Mouse (Mus musculus): Measurements from ENCODE around the gene Mpi. TPM values are rescaled to one million over a fixed set of nuclear protein-coding genes. Genes with fewer than 3 reads are reported as not detected.
A peak's percentile ranks its signal among the peaks of the same experiment; 100 is the strongest.

Gene Mpi
- polyA plus RNA-seq, 1 experiment from 2014 or later: 47.5 TPM

DNA sequence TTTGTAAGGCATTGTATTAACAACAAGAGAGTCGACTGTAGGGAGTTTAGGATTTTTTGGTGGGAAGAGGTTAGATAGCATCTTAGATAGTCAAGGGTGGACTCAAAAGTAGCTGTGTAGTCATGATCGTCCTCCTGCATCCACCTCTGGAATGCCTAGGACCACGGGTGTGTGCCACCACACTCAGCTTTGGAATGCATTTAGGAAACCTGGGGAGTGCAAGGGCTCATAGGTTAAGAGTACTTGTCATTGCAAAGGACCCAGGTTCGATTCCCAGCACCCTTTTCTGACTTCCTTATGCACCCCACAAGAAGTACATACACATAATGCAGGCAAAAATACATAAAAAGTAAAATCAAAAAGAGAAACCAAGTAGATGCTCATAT lies 29.7 kb downstream of the Mpi start:
- Histone ChIP-seq H3K9me3 (replicated peaks; ENCODE audit: control insufficient read depth, low read length) (no peaks in the 10 kb centered on the region), H3K4me2 (ENCODE audit: low read length) (peak overlapping the region; percentile 81), H3K36me3 (ENCODE audit: control insufficient read depth, insufficient read depth, low read length) (no peaks in the 10 kb centered on the region; the same call in 1 of the 2 replicates), H3K9ac (ENCODE audit: low read length) (peak overlapping the region; percentile 97; the same call in 1 of the 2 replicates), H3K27me3 (replicated peaks; ENCODE audit: control insufficient read depth, insufficient read depth, low read length) (no peaks in the 10 kb centered on the region), H3K27ac (ENCODE audit: low read depth, low read length) (no peak overlapping the region), H3K4me1 (ENCODE audit: control insufficient read depth, insufficient read depth, low read length) (peaks cover 20% of the 10 kb centered on the region), H3K4me3 (ENCODE audit: low read depth, low read length) (peak overlapping the region; percentile 97; the same call in 1 of the 2 replicates)
- ATAC-seq: no peak
- 75% methylated on average over 4 of the region's 4 CpGs for WGBS
- DNase-seq (ENCODE audit: low spot score): no peak

DNA sequence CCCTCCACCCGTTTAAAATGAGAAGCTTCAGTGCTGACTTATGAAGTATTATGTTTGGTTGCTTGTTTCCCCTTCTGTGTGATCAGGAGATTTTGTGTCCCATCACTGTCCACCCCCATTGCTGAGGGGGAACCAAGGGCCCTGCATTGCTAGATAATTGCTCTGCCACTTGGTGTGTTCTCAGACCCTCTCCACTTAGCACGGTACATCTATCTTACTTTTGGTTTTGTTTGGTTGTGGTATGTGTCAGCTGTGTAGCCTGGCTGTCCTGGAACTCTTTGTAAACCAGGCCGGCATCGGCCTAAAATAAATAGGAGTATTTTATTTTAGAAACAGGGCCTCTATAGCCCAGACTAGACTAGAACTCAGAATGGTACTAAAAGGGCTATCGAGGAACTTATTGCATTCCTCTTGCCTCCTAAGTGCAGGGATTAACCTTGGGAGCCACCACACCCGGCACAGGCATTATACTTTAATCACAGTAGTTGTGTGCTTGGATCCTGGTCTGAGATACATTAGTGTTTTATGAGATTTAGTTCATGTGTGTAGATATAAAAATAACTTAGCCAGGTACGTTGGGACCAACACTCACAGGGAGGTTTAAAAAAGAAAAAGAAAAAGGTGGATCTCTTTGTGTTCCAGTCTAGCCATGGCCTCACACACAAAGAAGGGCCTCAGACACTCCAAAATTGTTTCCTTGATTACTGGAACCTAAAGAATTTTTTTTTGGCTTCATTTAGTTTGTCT lies 30.3 kb downstream of the Mpi start:
- no peaks in the 10 kb centered on the region for H3K9me3 ChIP-seq (replicated peaks; ENCODE audit: control insufficient read depth, low read length)
- H3K36me3 ChIP-seq (ENCODE audit: control insufficient read depth, insufficient read depth, low read length): no peaks in the 10 kb centered on the region; the same call in 1 of the 2 replicates
- peak overlapping the region; percentile 97 for H3K9ac ChIP-seq (ENCODE audit: low read length)
- peak overlapping the region; percentile 81 for H3K4me2 ChIP-seq (ENCODE audit: low read length)
- ATAC-seq (no peak), DNase-seq (ENCODE audit: low spot score) (no peak)
- H3K27ac ChIP-seq (ENCODE audit: low read depth, low read length): no peak overlapping the region
- WGBS: 38% methylated on average over 7 of the region's 7 CpGs
- peaks cover 20% of the 10 kb centered on the region for H3K4me1 ChIP-seq (ENCODE audit: control insufficient read depth, insufficient read depth, low read length)
- peak overlapping the region; percentile 97 for H3K4me3 ChIP-seq (ENCODE audit: low read depth, low read length)
- no peaks in the 10 kb centered on the region for H3K27me3 ChIP-seq (replicated peaks; ENCODE audit: control insufficient read depth, insufficient read depth, low read length)

DNA sequence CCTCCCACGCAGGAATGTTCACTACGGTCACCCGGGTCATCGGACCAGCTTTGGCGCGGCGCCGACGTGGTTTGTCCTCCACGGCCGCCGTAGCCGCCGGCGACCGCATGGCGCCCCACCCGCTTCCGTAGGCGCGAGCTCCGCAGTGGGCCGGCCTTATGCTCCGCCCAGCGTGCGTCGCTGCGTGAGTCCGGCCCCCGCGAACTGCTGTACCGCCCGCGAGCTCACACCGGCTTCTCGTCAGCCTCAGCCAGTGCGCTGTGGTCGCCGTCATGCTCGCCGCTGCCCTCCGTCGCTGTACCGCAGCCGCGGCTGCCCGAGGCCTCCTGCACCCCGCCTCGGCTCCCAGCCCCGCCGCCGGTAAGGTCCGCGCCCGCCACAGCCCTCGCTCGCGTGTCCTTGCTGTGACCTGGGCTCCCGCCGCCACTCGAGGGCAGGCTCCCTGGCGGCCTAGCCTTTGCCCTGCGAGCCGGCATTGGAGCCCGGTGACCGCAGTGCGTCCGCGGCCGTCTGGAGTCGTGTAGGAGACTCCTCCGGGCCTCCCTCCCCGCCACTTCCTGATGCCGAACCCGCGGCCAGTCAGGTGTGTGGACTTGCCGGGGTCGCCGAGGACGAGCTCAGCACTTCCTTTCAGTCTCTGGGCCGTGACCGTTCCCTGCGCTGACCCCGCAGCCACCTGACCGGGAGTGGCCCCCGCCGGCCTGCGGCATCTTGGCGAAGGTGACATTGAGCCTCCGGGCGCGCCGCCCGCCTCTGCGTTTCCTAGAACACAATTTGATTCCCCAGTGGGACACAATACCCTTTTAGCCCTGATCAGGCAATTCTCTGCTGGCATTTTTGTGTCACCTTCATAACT lies 31.3 kb downstream of the Mpi start, which contains the start of gene Cox5a:
TSS of gene Cox5a (plus strand) at position 219 of the 856 bp plus-strand sequence.
- peak; percentile 97 for ATAC-seq
- H3K4me2 ChIP-seq (ENCODE audit: low read length): peak within 1 kb of the TSS; percentile 81
- under 1% methylated on average over 95 of the region's 95 CpGs for whole genome bisulfite sequencing
- peak within 1 kb of the TSS; percentile 97 for H3K4me3 ChIP-seq (ENCODE audit: low read depth, low read length)
- H3K36me3 ChIP-seq (ENCODE audit: control insufficient read depth, insufficient read depth, low read length): no peaks in the 10 kb centered on the region; the same call in 1 of the 2 replicates
- no peaks in the 10 kb centered on the region for H3K9me3 ChIP-seq (replicated peaks; ENCODE audit: control insufficient read depth, low read length)
- H3K27me3 ChIP-seq (replicated peaks; ENCODE audit: control insufficient read depth, insufficient read depth, low read length): no peaks in the 10 kb centered on the region
- peak; percentile 97 for DNase-seq (ENCODE audit: low spot score)
- H3K9ac ChIP-seq (ENCODE audit: low read length): peak within 1 kb of the TSS; percentile 97
- peak within 1 kb of the TSS; percentile 86; the same call in 1 of the 2 replicates for H3K27ac ChIP-seq (ENCODE audit: low read depth, low read length)
- peaks cover 20% of the 10 kb centered on the region for H3K4me1 ChIP-seq (ENCODE audit: control insufficient read depth, insufficient read depth, low read length)

DNA sequence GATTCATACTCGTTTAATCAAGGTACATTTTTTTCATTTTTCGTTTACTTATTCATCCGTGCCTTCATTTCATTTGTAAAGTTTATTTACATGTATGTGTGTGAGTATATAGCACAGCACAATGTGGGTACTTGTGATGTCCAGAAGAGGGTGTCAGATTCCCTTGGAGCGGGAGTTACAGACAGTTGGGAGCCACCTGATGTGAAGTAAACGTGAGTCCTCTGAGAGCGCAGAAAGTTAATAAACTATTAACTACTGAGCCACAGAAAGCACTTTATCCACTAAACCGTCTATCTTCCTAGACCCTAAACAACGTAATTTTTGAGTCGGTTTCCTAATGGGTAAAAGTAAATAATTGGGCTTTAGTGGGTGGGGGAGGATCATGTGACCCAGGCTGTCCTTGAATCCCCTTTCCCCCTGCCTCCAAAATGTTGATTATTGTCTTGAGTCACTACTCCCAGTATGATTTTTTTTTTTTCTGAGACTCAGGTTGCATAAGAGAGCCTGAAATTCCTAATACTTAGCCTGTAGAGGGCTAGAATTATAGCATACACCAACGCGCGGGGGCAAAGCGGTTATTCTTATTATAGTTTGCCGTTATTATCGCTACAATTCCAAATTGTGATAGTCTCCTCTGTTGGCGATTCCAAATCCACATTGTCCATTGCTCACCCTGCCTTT lies 32.0 kb downstream of the Mpi start:
- Histone ChIP-seq H3K4me2 (ENCODE audit: low read length) (peak overlapping the region; percentile 81), H3K36me3 (ENCODE audit: control insufficient read depth, insufficient read depth, low read length) (no peaks in the 10 kb centered on the region), H3K27me3 (replicated peaks; ENCODE audit: control insufficient read depth, insufficient read depth, low read length) (no peaks in the 10 kb centered on the region), H3K27ac (ENCODE audit: low read depth, low read length) (peak overlapping the region; percentile 86; the same call in 1 of the 2 replicates), H3K4me1 (ENCODE audit: control insufficient read depth, insufficient read depth, low read length) (peaks cover 20% of the 10 kb centered on the region), H3K9ac (ENCODE audit: low read length) (peak overlapping the region; percentile 97), H3K4me3 (ENCODE audit: low read depth, low read length) (peak overlapping the region; percentile 97), H3K9me3 (replicated peaks; ENCODE audit: control insufficient read depth, low read length) (no peaks in the 10 kb centered on the region)
- DNase-seq (ENCODE audit: low spot score): peak; percentile 23
- peak; percentile 48; the same call in 1 of the 2 replicates for ATAC-seq
- 25% methylated on average over 16 of the region's 16 CpGs for WGBS

DNA sequence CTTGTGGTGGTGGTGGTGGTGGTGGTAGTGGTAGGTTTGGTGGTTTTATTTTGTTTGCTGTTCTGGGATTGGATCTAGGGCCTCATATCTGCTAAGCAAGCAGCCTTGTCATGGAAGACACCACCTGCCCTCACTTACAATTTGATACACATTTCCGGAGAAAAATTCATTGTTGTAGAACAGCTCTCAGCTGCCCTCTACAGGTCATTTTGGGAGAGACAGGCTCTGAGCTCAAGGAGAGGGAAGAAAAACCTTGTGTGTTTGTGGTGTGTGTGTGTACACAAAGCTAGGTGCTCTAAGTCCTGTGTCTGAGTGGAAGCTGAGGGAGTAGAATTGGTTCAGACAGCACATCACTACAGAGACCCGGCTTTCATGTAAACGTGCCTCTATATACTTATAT lies 35.5 kb downstream of the Mpi start:
- Histone ChIP-seq H3K4me3 (ENCODE audit: low read depth, low read length) (no peak overlapping the region), H3K27me3 (replicated peaks; ENCODE audit: control insufficient read depth, insufficient read depth, low read length) (no peaks in the 10 kb centered on the region), H3K9ac (ENCODE audit: low read length) (no peak overlapping the region; the same call in 1 of the 2 replicates), H3K36me3 (ENCODE audit: control insufficient read depth, insufficient read depth, low read length) (no peaks in the 10 kb centered on the region), H3K4me2 (ENCODE audit: low read length) (no peak overlapping the region), H3K9me3 (replicated peaks; ENCODE audit: control insufficient read depth, low read length) (no peaks in the 10 kb centered on the region), H3K27ac (ENCODE audit: low read depth, low read length) (0 out of 2 replicates have a peak overlapping the region, but pooled peaks have one; percentile 14), H3K4me1 (ENCODE audit: control insufficient read depth, insufficient read depth, low read length) (peaks cover 2% of the 10 kb centered on the region; the same call in 1 of the 2 replicates)
- peak; percentile 90 for DNase-seq (ENCODE audit: low spot score)
- 2% methylated on average over 3 of the region's 3 CpGs for WGBS
- ATAC-seq: 0 out of 2 replicates have a peak, but pooled peaks have one; percentile 5

DNA sequence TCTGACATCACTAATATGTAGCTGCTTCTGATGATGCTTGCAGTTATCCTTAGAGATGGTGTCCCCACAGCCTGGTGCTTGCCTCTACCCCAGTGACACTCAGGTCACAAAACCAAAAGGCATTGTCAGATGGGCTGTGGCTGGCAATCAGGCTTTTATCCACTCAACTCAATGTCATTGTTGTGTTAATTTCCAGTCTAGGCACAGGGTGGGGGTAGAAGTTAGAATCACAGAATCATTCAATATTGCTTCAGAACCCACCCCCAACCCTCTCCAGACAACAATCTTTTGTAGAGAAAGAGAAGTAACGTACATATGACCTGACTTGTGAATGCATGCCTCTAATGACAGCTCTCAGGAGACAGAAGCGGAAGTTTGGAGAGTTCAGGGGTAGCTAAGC lies 42.0 kb downstream of the Mpi start:
- ATAC-seq (no peak), DNase-seq (ENCODE audit: low spot score) (no peak)
- Histone ChIP-seq H3K4me1 (ENCODE audit: control insufficient read depth, insufficient read depth, low read length) (no peaks in the 10 kb centered on the region), H3K9me3 (replicated peaks; ENCODE audit: control insufficient read depth, low read length) (no peaks in the 10 kb centered on the region), H3K27ac (ENCODE audit: low read depth, low read length) (no peak overlapping the region), H3K9ac (ENCODE audit: low read length) (no peak overlapping the region), H3K4me3 (ENCODE audit: low read depth, low read length) (no peak overlapping the region), H3K4me2 (ENCODE audit: low read length) (no peak overlapping the region), H3K27me3 (replicated peaks; ENCODE audit: control insufficient read depth, insufficient read depth, low read length) (peaks cover 10% of the 10 kb centered on the region; the same call in 1 of the 2 replicates), H3K36me3 (ENCODE audit: control insufficient read depth, insufficient read depth, low read length) (no peaks in the 10 kb centered on the region)
- 59% methylated on average over 2 of the region's 2 CpGs for WGBS

DNA sequence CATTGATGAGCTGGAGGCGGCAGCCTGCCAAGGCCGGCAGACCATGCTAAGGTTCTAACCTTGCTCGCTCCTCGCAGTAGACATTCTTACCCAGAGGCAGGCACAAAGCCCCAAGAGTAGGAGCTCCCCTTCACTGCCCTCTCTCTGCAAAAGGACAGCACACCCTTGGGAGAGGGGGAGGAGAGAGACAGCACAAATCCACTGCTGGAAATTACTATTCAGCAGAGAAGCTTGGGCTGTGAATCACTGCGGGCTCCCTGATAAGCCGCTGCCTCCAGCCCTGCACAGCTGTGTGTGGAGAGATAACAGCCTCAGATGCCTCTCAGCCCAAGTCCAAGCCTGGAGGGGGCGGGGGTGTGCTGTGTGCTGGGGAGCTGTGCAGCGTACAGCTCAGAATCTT lies 46.9 kb downstream of the Mpi start:
- 0 out of 2 replicates have a peak overlapping the region, but pooled peaks have one; percentile 7 for H3K9ac ChIP-seq (ENCODE audit: low read length)
- WGBS: 4% methylated on average over 8 of the region's 8 CpGs
- ATAC-seq (peak; percentile 47), DNase-seq (ENCODE audit: low spot score) (peak; percentile 63)
- peak overlapping the region; percentile 68 for H3K27ac ChIP-seq (ENCODE audit: low read depth, low read length)
- H3K4me2 ChIP-seq (ENCODE audit: low read length): peak overlapping the region; percentile 93
- peaks cover 41% of the 10 kb centered on the region for H3K27me3 ChIP-seq (replicated peaks; ENCODE audit: control insufficient read depth, insufficient read depth, low read length)
- H3K4me3 ChIP-seq (ENCODE audit: low read depth, low read length): no peak overlapping the region
- H3K9me3 ChIP-seq (replicated peaks; ENCODE audit: control insufficient read depth, low read length): no peaks in the 10 kb centered on the region
- H3K36me3 ChIP-seq (ENCODE audit: control insufficient read depth, insufficient read depth, low read length): no peaks in the 10 kb centered on the region
- peaks cover 26% of the 10 kb centered on the region for H3K4me1 ChIP-seq (ENCODE audit: control insufficient read depth, insufficient read depth, low read length)

DNA sequence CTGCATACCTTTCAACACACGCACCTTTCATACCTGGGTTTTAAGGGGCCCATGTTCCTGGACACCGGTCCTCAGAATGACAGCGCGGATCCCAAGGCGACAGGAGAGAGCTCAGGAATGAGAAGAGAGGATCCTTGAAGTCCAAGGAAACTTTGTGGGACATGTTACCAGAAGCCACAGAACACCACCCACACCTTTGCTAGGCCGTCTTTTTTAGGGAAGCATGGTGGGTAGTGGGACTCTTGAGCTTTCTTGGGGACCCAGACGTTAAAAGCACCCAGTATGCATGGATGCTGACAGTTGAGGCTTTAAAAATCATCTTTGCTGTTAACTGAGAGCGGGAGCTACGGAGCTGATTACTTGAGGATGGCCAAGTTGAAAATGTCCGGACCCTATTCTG lies 47.7 kb downstream of the Mpi start:
- H3K4me1 ChIP-seq (ENCODE audit: control insufficient read depth, insufficient read depth, low read length): peaks cover 26% of the 10 kb centered on the region
- no peak overlapping the region for H3K9ac ChIP-seq (ENCODE audit: low read length)
- no peaks in the 10 kb centered on the region for H3K36me3 ChIP-seq (ENCODE audit: control insufficient read depth, insufficient read depth, low read length)
- WGBS: 52% methylated on average over 10 of the region's 10 CpGs
- H3K27me3 ChIP-seq (replicated peaks; ENCODE audit: control insufficient read depth, insufficient read depth, low read length): peaks cover 47% of the 10 kb centered on the region
- DNase-seq (ENCODE audit: low spot score): no peak
- H3K9me3 ChIP-seq (replicated peaks; ENCODE audit: control insufficient read depth, low read length): no peaks in the 10 kb centered on the region
- ATAC-seq: no peak
- 0 out of 2 replicates have a peak overlapping the region, but pooled peaks have one; percentile 68 for H3K27ac ChIP-seq (ENCODE audit: low read depth, low read length)
- H3K4me3 ChIP-seq (ENCODE audit: low read depth, low read length): no peak overlapping the region
- H3K4me2 ChIP-seq (ENCODE audit: low read length): peak overlapping the region; percentile 93

All from forebrain, embryonic 14.5 days (tissue).